Mouse (Mus musculus) spleen, postnatal 0 days (tissue): ENCODE results near the gene Cfhr1. TPM values are rescaled to one million over a fixed set of nuclear protein-coding genes. Genes with fewer than 3 reads are reported as not detected.

Experiments
- polyA plus RNA-seq: library from polyadenylated mRNA; unstranded; fragments of >200 nt; fragmentation: Nextera tagmentation; extraction: Ambion mirVana; gene quantifications from 2 replicates; pipeline ENCODE4 v1.2.1, GENCODE M21; 2015

Cfhr1 gene
- polyA plus RNA-seq, result 0.06 TPM in 1 of 2 replicates, not detected in the other

DNA sequence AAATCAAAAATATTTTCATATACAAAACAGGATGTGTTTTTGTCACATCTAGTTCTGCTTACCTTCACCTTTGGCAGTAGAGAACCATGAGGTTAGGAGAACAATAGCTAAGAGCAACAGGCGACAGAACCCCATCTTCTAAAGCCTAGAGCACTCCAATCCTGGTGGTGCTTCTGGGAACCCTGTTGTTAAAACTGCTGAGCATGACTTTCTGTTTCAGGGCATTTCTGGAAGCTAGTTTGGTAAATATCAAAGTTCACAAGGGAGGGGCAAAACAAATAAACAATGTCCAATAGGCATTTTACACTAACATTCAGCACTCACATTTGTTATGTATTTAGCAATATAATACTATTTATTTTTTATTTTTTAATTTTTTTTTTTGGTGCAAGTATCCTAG is at the start of gene Cfhr1:
Gene Cfhr1, minus strand, starts transcription at position 249 of the 400 bp plus-strand sequence.

DNA sequence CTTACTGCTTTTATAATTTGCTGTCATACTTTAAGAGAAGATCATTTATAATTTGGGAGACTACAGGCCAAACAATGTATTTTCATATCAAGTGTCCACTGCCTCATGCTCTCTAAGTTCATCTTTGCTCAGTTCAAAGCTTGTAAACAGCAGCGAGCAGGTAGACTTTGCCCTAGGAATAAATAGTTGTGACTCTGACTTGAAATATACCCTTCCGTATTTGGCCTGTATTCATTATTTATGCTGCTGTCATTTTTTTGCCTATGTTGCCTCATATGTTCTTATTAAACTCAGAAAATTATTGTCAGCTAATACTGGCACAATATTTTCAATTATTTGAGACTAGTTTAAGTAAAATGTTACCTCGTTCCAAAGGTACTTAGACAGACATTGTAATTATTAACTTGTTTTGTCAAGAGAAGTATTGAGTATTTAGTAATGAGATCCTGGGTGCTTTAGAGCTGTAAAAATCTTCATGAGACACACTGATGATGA is 58.8 kb downstream of the Cfhr1 start, which contains the start of gene F13b:
Gene F13b, plus strand, starts transcription at position 445 of the 495 bp plus-strand sequence.

Other genes with a start within 250 kb of the Cfhr1 start
- gene Crb1, start 183.2 kb downstream of the Cfhr1 start, polyA plus RNA-seq, result not detected in 2 replicates
- 1.7 and 2.2 TPM in 2 replicates for gene Zbtb41, start 138.0 kb downstream of the Cfhr1 start, polyA plus RNA-seq
- gene Aspm, start 105.5 kb downstream of the Cfhr1 start, polyA plus RNA-seq, result 13.4 and 13.9 TPM in 2 replicates
- gene F13b, start 58.6 kb downstream of the Cfhr1 start, polyA plus RNA-seq, result 0.11 TPM in 1 of 2 replicates, not detected in the other
- gene Gm4788, start 221.0 kb upstream of the Cfhr1 start, polyA plus RNA-seq, result not detected in 2 replicates